Mouse (Mus musculus): ENCODE measurements around the gene Uba7. TPM values are rescaled to one million over a fixed set of nuclear protein-coding genes. Genes with fewer than 3 reads are reported as not detected.

Uba7 gene
- total RNA-seq, 2 experiments from 2014 or later, result 2.7 to 3.3 TPM

DNA sequence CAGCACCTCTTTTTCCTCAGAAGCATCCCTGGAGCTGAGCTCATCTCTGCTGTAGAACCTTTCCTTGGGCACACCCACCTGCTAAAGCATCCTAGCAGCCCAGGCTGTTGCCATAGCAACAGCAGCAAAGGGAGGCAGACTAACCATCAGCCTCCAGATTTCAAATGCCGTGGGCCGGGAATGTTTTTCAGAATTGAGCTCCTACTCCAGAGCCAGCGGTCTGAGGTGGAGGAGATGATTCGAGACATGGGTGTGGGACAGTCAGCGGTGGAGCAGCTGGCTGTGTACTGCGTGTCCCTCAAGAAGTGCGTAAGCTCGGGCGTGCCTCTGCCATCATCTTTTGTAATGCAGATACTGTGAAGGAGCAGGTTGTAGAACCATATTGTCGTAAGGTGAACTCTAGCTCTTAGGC, 13.9 kb upstream of the Uba7 start:
- intact Hi-C loops (cut with DNase I), result no loop called here
- no peak for DNase-seq

GRCm38 (mm10) chr9:107961881-107962280, 13.4 kb upstream of the Uba7 start:
- no peak for DNase-seq
- intact Hi-C loops (cut with DNase I), result no loop called here

DNA sequence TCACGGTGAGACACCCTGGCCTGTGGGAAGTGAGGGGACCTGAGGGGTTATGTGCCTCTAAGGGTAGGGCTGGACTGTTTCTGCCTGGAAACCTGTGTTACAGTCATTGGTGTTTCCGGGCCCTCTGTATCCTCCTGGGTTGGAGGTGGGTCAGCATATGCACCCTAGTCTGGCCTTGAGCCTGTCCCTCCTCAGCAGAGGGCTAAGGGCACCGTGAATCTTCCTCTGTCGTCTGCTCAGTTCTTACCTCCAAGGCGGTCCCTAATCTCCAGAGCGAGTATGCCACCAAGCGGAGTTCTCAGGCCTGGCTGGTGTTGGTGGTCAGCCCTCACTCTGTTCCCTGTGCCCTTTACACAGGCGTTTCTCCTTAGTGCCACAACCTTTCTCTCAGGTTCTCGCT, 12.4 kb upstream of the Uba7 start:
- intact Hi-C loops (cut with DNase I), result loop anchor here (1.0 kb wide), 2 partner anchors 59 to 105 kb away; no protein-coding TSS in a partner anchor
- no peak for DNase-seq

- DNase-seq, result peak; percentile 55 to 78
- intact Hi-C loops (cut with DNase I), result loop anchor here (1.0 kb wide), 2 partner anchors 59 to 105 kb away; no protein-coding TSS in a partner anchor
Measured at GRCm38 (mm10) chr9:107963700-107964099, 11.6 kb upstream of the Uba7 start.

DNA sequence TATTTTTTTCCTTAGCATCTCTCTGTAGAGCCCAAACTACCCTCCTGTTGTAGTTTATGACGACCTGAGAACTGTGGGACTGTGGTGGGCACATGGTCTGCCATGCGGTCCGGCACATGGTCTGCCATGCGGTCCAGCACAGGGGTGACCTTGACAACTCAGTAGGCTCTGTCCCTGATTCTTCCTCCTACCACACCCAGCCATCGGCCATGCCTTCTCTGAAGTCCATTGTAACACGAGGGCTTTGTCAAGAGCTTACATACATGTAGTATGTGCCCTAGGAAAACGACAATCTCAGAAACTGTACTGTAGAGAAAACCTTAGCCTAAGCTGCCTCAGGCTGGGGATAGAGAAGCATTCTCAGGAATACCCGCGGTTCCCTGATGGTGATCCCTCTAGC, 10.6 kb upstream of the Uba7 start:
- intact Hi-C loops (cut with DNase I), result no loop called here

DNA sequence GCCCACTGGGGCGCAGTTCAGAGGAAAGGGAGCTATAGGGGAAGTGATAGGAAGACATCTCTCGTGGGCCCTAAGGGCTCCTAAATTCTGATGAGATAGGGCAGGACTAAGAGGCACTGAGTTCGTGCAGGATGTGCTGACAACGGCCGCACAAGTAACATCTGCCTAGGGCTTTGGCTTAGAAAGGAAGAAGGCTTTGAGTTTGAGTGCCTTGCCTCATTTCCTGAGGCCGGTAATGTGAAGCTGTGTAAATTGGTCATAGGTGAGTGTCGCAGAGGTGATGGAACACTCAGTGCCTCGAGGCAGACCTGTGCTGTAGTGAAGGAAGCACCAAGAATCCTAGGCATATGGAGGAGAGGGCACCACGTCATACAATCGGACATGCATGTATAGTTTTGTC, 8.6 kb upstream of the Uba7 start:
- intact Hi-C loops (cut with DNase I), result loop anchor here (2.0 kb wide), 1 partner anchor 16 kb away; the partner anchor contains the start of gene Gm20661
- DNase-seq, result no peak

More for the DNA sequence above, 10.6 kb upstream of the Uba7 start:
- DNase-seq, result no peak

GRCm38 (mm10) chr9:107967437-107967836, 7.9 kb upstream of the Uba7 start:
- DNase-seq, result no peak
- intact Hi-C loops (cut with DNase I), result loop anchor here (2.0 kb wide), 1 partner anchor 15 kb away; the partner anchor contains the start of gene Gm20661

- intact Hi-C loops (cut with DNase I), result no loop called here
- no peak for DNase-seq
Measured at GRCm38 (mm10) chr9:107968531-107968930, 6.8 kb upstream of the Uba7 start.

DNA sequence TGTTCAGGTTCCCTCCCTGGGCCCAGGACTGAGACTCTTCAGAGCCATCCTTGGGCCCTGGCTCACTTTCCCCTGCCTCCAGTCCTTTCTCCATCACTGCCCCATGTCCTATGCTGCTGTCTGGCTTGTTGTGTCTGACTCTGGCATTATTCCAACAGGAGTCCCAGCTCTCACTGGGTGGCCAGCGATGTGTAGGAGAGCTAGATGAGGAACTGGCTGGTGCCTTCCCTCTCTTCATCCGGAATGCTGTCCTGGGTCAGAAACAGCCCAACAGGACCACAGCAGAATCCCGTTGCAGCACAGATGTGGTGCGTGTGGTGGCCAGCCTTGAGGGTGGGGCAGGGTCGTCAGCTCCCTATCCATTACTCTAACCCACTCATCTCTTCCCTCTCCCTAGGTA, 5.0 kb upstream of the Uba7 start:
- intact Hi-C loops (cut with DNase I), result no loop called here
- no peak for DNase-seq

GRCm38 (mm10) chr9:107971690-107972541, 3.4 kb upstream of the Uba7 start:
- no peak for DNase-seq
- intact Hi-C loops (cut with DNase I), result no loop called here

DNA sequence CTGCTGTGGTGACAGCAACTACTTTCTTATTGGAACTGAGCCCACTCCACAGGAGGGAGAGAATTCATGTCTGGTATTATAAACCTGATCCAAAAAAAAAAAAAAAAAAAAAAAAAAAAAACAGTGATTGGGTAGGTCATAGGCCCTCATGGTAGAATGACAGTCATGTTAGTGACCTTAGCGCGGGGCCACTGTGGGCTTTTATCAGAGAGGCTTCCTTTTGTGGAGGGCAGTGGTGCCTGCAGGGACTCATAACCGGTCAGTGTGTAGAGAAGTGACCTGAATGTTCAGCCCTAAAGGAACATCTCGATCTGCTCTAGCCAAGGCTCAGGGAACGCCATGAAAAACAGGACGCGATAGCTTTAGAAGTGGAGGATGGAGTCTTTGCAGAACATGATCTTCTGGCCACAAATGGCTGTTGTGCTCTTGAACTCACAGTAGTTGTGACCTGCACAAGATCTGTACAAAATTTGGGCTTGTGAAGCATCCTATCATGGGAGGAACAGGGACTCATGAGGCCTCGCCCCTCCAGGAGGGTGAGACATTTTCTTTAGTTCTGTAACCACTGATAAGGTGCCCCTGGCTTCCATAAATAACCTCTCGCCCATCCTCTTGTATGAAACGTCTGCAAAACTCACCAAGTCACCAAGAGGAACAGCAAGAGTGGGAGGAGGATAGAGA, 674 bp upstream of the Uba7 start:
- DNase-seq, result no peak
- intact Hi-C loops (cut with DNase I), result no loop called here

DNA sequence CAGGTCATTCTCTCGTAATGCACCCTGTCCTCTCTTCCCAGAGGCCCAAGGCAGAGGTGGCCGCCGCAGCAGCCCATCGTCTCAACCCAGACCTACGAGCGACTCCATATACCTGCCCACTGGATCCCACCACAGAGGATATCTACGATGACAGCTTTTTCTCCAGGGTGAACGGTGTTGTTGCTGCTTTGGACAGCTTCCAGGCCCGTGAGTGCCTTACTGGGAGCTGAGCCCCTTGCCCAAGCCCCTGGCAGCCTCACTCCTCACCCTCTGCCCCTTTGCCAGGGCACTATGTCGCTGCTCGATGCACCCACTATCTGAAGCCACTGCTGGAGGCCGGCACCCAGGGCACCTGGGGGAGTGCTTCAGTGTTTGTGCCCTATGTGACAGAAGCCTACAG, 3.5 kb downstream of the Uba7 start:
- intact Hi-C loops (cut with DNase I), result no loop called here
- no peak for DNase-seq

- no peak for DNase-seq
- intact Hi-C loops (cut with DNase I), result loop anchor here (2.0 kb wide), 2 partner anchors 15 to 71 kb away; no protein-coding TSS in a partner anchor
Measured at GRCm38 (mm10) chr9:107981684-107982605, 6.6 kb downstream of the Uba7 start.

DNA sequence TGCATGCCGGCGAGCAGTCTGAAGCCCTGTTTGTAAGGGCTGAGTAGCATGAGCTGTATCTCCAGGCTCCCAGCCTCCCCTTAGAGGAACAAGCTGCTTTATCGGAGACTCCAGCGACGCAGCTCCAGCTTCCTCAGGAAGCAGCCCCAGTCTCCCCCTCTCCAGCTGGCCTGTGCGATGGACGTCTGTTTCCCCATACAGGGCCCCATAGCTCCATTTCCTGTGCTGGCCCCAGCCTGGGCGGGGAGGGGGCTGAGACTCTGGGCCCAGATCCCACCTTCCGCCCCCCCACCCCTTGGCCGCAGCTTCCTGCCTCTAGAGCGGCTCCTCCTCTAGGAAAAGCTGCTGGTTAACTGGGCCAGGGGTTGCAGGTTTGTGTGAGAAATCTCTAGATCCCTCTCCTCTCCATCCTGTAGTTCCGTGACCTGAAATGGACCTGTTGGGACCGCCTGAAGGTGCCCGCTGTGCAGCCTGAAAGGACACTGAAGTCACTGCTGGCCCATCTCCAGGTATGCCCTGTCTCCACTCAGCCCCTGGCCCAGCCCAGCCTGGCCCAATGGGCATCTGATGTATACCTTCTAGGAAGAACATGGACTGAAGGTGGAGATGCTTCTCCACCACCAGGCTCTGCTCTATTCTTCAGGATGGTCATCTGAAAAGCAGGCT, 7.5 kb downstream of the Uba7 start, which contains the start of gene Gm20661:
Gm20661 (plus strand) TSS at position 378 of the 666 bp plus-strand sequence.
- DNase-seq, result peak; percentile 50 to 52
- intact Hi-C loops (cut with DNase I), result loop anchor here (2.0 kb wide), 2 partner anchors 16 to 72 kb away; no protein-coding TSS in a partner anchor

- peak; percentile 66 to 80 for DNase-seq
- intact Hi-C loops (cut with DNase I), result loop anchor here (2.0 kb wide), 2 partner anchors 17 to 73 kb away; no protein-coding TSS in a partner anchor
Measured at GRCm38 (mm10) chr9:107983421-107983890, 8.2 kb downstream of the Uba7 start.

DNA sequence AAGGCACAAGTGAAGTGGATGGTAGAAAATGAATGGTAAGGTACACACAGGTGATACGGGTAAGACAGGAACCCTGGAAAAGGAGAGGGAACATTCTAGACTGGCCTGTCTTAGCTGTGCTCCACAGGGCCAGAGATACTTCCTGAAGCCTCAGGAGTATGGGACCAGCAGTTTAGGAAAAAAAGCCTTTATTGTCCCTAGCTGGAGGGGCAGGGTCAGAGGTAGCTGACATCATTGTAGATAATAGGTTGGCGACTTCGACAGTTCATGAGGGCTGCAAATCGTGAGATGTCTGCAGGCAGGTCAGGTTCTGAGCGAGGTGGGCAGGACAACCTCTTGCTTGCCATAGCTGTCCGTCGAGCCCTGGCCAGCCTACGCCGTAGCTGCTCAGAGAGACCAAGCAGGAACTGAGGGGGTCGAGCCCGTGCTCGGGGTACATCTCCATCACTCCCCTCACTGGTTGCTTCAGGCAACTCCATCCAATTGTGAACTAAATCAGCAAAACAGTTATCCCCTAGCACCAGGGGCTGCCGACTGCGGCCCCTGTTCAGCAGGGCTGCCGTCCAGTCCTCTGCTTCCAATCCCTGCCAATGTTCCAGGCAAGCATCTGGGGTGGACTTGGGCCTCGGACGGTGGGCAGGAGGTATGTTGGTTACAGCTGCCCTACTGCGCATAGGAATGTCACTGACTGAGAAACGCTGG, 8.9 kb downstream of the Uba7 start:
- intact Hi-C loops (cut with DNase I), result no loop called here
- no peak for DNase-seq

DNA sequence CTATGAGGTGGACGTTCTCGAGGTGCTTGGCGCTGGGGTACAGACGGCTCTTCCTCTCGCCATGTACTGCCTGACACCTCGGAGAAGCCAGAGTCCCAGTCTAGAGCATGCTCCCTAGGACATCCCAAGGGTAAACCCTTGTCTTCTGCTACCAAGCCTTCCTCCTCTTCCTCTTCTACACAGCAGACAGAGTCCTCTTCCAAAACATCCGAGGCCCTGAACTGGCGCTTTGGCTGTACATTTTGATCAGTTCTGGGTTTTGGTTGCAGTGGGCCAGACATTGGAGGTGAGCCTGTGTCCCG, 9.4 kb downstream of the Uba7 start:
- intact Hi-C loops (cut with DNase I), result no loop called here
- no peak for DNase-seq

DNA sequence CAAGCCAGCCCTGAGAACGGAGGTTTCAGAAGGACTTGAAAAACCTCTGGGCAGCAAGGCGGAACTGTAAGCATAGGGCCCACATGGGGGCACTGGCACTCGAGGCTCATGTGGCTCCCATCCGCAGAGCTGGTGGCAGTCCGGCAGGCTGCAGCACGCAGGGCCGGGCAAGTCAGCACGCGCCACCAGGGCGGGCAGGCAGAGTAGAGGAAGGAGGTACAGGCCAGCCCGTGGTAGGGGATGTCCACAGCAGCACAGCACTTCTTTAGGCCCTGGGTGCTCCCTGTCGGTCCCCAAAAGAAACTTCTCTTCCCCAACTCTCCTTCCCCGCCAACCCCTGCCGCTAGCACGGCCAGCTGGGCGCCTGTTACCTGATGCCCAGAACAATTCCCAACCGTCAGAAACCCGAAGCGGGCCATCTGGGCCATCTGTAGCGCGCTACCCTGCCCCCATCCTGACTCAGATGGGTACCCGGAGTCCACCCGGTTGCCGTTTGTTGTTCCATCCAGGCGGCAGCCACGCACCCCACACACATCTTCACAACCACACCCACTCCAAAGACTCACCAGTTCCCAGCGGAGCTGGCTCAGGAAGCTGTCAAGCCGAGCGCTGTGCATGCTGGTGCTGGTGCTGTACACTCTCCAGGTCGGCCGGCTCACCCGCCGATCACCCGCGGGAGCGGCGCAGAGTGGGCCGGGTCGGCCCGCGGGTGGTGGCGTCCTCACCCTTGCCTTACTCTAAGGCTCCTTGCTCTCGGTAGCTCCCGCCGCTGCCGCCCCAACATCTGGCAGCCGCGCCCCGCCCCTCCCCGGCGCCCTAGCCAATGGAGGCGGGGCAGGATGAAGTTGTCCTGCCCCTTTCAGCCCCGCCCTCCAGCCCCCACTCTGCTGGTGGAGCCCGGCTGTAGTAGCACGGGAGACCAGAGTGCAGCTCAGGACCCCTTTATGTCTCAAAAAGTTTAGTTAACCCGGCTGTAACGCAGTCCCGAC, 10.1 kb downstream of the Uba7 start, which contains the start of gene Inka1:
Inka1 (minus strand) TSS at position 749 of the 989 bp plus-strand sequence.
- intact Hi-C loops (cut with DNase I), result loop anchor here (2.0 kb wide), 1 partner anchor 83 kb away; no protein-coding TSS in a partner anchor
- DNase-seq, result peak; percentile 90
